ENCODE assay signal across 9 mouse cellular contexts in the genomic region with DNA sequence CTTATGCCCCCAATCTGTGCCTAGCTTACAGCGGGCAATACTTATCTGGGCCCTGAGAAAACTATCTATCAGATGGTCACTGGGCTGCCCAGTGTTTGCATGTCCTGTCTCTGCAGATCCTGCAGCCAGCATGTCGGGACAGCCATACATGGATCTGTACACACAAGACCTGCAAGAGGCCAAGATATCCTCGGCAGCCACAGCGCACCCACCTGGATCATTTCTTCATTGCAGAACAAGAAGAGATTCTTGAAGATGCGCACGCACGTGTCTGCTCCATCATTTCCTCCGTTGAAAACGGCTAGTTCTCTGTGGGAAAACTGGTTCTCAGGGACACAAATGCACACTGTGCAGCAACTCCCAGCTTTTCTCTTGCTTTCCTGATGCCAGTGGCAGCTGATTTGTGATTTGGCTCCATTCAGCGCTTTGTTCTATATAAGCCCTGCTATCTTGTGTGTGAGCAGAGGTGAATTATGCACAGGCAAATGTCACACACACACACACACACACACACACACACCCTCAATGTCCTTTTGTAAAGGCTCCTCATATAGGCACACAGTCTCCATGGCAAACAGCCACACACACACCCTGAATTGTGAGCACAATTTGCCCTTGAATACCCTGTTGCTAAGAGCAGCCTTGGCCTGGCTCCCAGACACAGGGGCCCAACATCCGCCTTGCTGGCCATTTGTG.
DNase-seq lines count a peak whose midpoint lies in the region; ATAC-seq lines count a peak whose summit lies in the region.
"Had no signal": no experiment of that assay in that cellular context is flagged by ENCODE, and none has a peak within 500 bp of the region (broad histone marks: within the 10 kb centered on the region; RNA-seq: fewer than 3 reads in every experiment).

No protein-coding gene starts in this region.

- no peak overlapping the region for H3K9ac ChIP-seq in stomach, embryonic 16.5 days (ENCODE audit: low read length)

- intact Hi-C loops in left cerebral cortex, postnatal 4 days (cut with DNase I): no loop called here

- no peaks in the 10 kb centered on the region for H3K9me3 ChIP-seq in stomach, embryonic 16.5 days (replicated peaks; ENCODE audit: control insufficient read depth, low read length)

- no peaks in the 10 kb centered on the region for H3K4me1 ChIP-seq in stomach, embryonic 16.5 days (ENCODE audit: control insufficient read depth, insufficient read depth, low read length)

- no peak overlapping the region for H3K4me3 ChIP-seq in stomach, embryonic 16.5 days (replicated peaks; ENCODE audit: low read length)
- H3K4me3 ChIP-seq: myocyte had no signal

- DNase-seq in adrenal gland, adult (ENCODE audit: inconsistent age in 2 of 2, low spot score in 1 of 2): peak; percentile 47 to 70
- no peak for DNase-seq in adrenal gland, adult 18-20 months (ENCODE audit: low spot score in 2 of 2)
- peak; percentile 17 for DNase-seq in retina, postnatal 1 day
- no peak for DNase-seq in retina, embryonic 14.5 days (ENCODE audit: low spot score)
- peak; percentile 84 for DNase-seq in left cerebral cortex, postnatal 4 days
- DNase-seq in thymus, postnatal 14 days: no peak
- no peak for DNase-seq in B cell, adult 2 months

- H3K36me3 ChIP-seq in stomach, embryonic 16.5 days (ENCODE audit: control insufficient read depth, insufficient read depth, low read length): no peaks in the 10 kb centered on the region

- no peak overlapping the region for H3K27ac ChIP-seq in stomach, embryonic 16.5 days (ENCODE audit: low read length)

- H3K27me3 ChIP-seq in stomach, embryonic 16.5 days (ENCODE audit: control insufficient read depth, insufficient read depth, low read length): no peaks in the 10 kb centered on the region

- peak; percentile 78; the same call in 1 of the 2 replicates for ATAC-seq in stomach, embryonic 16.5 days (ENCODE audit: insufficient read depth, low FRiP score)

- no peak overlapping the region for H3K4me2 ChIP-seq in stomach, embryonic 16.5 days (ENCODE audit: low read depth, low read length)

- WGBS in stomach, embryonic 16.5 days: 70% methylated on average over 11 of the region's 11 CpGs

Comparison
In these comparisons a context has a peak if more than half of its experiments do, and no peak if none do; other contexts are left out.
1. DNase-seq: peak in adrenal gland, adult (2 of 2), retina, postnatal 1 day (single experiment) and left cerebral cortex, postnatal 4 days (single experiment); none in adrenal gland, adult 18-20 months (0 of 2), retina, embryonic 14.5 days (single experiment), thymus, postnatal 14 days (single experiment) and B cell, adult 2 months (0 of 2).